Mouse (Mus musculus) left cerebral cortex, adult 11 months (tissue): Measurements from ENCODE around the gene 4930415O20Rik.
"Not testable (repeated sequence)": the region's sequence is repeated elsewhere in the genome, so short reads cannot be mapped to it uniquely, and the experiment has no call there.

ENCODE experiments used
- DNase-seq: peaks from one replicate; pipeline ENCODE4 v3.0.0; 2022; ENCODE audit warnings: low spot score

Gene 4930415O20Rik

GRCm38 (mm10) chr15:98568256-98569033, 2.4 kb upstream of the 4930415O20Rik start:
- no peak for DNase-seq

- DNase-seq, result no peak
Measured at GRCm38 (mm10) chr15:98569216-98569615, 1.6 kb upstream of the 4930415O20Rik start.

GRCm38 (mm10) chr15:98569795-98570365, 924 bp upstream of the 4930415O20Rik start:
- no peak for DNase-seq

GRCm38 (mm10) chr15:98573293-98573692, 2.5 kb downstream of the 4930415O20Rik start:
- no peak for DNase-seq

GRCm38 (mm10) chr15:98579310-98579709, 8.5 kb downstream of the 4930415O20Rik start:
- DNase-seq, result no peak

- DNase-seq, result peak; percentile 55
Measured at GRCm38 (mm10) chr15:98579795-98580464, 9.1 kb downstream of the 4930415O20Rik start.

GRCm38 (mm10) chr15:98582410-98582809, 11.6 kb downstream of the 4930415O20Rik start:
- DNase-seq, result no peak

- DNase-seq, result no peak
Measured at GRCm38 (mm10) chr15:98582996-98583395, 12.2 kb downstream of the 4930415O20Rik start.

- DNase-seq, result no peak
Measured at GRCm38 (mm10) chr15:98585421-98585820, 14.6 kb downstream of the 4930415O20Rik start.

GRCm38 (mm10) chr15:98586141-98586540, 15.3 kb downstream of the 4930415O20Rik start:
- DNase-seq, result not testable (repeated sequence)

GRCm38 (mm10) chr15:98587751-98588150, 16.9 kb downstream of the 4930415O20Rik start:
- no peak for DNase-seq

GRCm38 (mm10) chr15:98589640-98590336, 19.0 kb downstream of the 4930415O20Rik start:
- DNase-seq, result no peak

- DNase-seq, result no peak
Measured at GRCm38 (mm10) chr15:98591396-98591795, 20.6 kb downstream of the 4930415O20Rik start.

GRCm38 (mm10) chr15:98594193-98594592, 23.4 kb downstream of the 4930415O20Rik start:
- no peak for DNase-seq

- DNase-seq, result no peak
Measured at GRCm38 (mm10) chr15:98595049-98595448, 24.2 kb downstream of the 4930415O20Rik start.

- no peak for DNase-seq
Measured at GRCm38 (mm10) chr15:98596609-98597008, 25.8 kb downstream of the 4930415O20Rik start.

GRCm38 (mm10) chr15:98600036-98600709, 29.4 kb downstream of the 4930415O20Rik start:
- DNase-seq, result no peak

GRCm38 (mm10) chr15:98601832-98602190, 31.0 kb downstream of the 4930415O20Rik start:
- no peak for DNase-seq

- no peak for DNase-seq
Measured at GRCm38 (mm10) chr15:98602191-98602881, 31.5 kb downstream of the 4930415O20Rik start.

- no peak for DNase-seq
Measured at GRCm38 (mm10) chr15:98602921-98603458, 32.2 kb downstream of the 4930415O20Rik start.

GRCm38 (mm10) chr15:98604041-98604575, 33.3 kb downstream of the 4930415O20Rik start:
- DNase-seq, result no peak
